Comparison of ENCODE assay signal across 22 mouse cellular contexts in genomic region chr17:73893822-73894221, GRCm38 (mm10). TPM values are rescaled to one million over a fixed set of nuclear protein-coding genes. Genes with fewer than 3 reads are reported as not detected.
DNase-seq lines count a peak whose midpoint lies in the region; ATAC-seq lines count a peak whose summit lies in the region.
"Had no signal": no experiment of that assay in that cellular context is flagged by ENCODE, and none has a peak within 500 bp of the region (broad histone marks: within the 10 kb centered on the region; RNA-seq: fewer than 3 reads in every experiment).

No protein-coding gene starts in this region.

- no peaks in the 10 kb centered on the region for H3K36me3 ChIP-seq in intestine, embryonic 15.5 days
- no peaks in the 10 kb centered on the region for H3K36me3 ChIP-seq in intestine, embryonic 16.5 days (ENCODE audit: control insufficient read depth, insufficient read depth, low read length)
- H3K36me3 ChIP-seq in forebrain, embryonic 10.5 days (replicated peaks), result no peaks in the 10 kb centered on the region
- H3K36me3 ChIP-seq: embryonic facial prominence, embryonic 15.5 days; heart, embryonic 10.5 days; hindbrain, embryonic 15.5 days; limb, embryonic 12.5 days; lung, embryonic 15.5 days; midbrain, embryonic 10.5 days had no signal

- H3K27me3 ChIP-seq in intestine, embryonic 15.5 days (replicated peaks), result no peaks in the 10 kb centered on the region
- no peaks in the 10 kb centered on the region for H3K27me3 ChIP-seq in intestine, embryonic 16.5 days (replicated peaks; ENCODE audit: control insufficient read depth, insufficient read depth, low read length)
- H3K27me3 ChIP-seq in forebrain, embryonic 10.5 days (ENCODE audit: poor library complexity, severe bottlenecking), result no peaks in the 10 kb centered on the region
- H3K27me3 ChIP-seq: embryonic facial prominence, embryonic 15.5 days; hindbrain, embryonic 15.5 days; limb, embryonic 12.5 days; lung, embryonic 15.5 days had no signal

- no peak overlapping the region for H3K9ac ChIP-seq in intestine, embryonic 15.5 days
- H3K9ac ChIP-seq in intestine, embryonic 16.5 days (ENCODE audit: low read depth, low read length), result no peak overlapping the region
- H3K9ac ChIP-seq: embryonic facial prominence, embryonic 15.5 days; forebrain, postnatal 0 days; hindbrain, embryonic 15.5 days; limb, embryonic 12.5 days; liver, embryonic 14.5 days; lung, embryonic 15.5 days had no signal

- WGBS in intestine, embryonic 15.5 days, result 50% methylated on average over 4 of the region's 4 CpGs
- 51% methylated on average over 4 of the region's 4 CpGs for whole genome bisulfite sequencing in intestine, embryonic 16.5 days
- WGBS in forebrain, embryonic 10.5 days, result 94% methylated on average over 4 of the region's 4 CpGs

- peak; percentile 23; the same call in 1 of the 2 replicates for ATAC-seq in intestine, embryonic 15.5 days
- ATAC-seq in intestine, embryonic 16.5 days, result no peak
- ATAC-seq: forebrain, postnatal 0 days had no signal

- H3K9me3 ChIP-seq in intestine, embryonic 15.5 days, result no peaks in the 10 kb centered on the region
- no peaks in the 10 kb centered on the region for H3K9me3 ChIP-seq in intestine, embryonic 16.5 days (ENCODE audit: control insufficient read depth, low read length)
- no peaks in the 10 kb centered on the region for H3K9me3 ChIP-seq in forebrain, embryonic 10.5 days
- H3K9me3 ChIP-seq: embryonic facial prominence, embryonic 15.5 days; heart, embryonic 10.5 days; hindbrain, embryonic 15.5 days; limb, embryonic 12.5 days; lung, embryonic 15.5 days; midbrain, embryonic 10.5 days had no signal

- H3K4me1 ChIP-seq in intestine, embryonic 15.5 days (replicated peaks), result no peaks in the 10 kb centered on the region
- no peaks in the 10 kb centered on the region for H3K4me1 ChIP-seq in intestine, embryonic 16.5 days (ENCODE audit: control insufficient read depth, insufficient read depth, low read length)
- H3K4me1 ChIP-seq in forebrain, embryonic 10.5 days, result no peaks in the 10 kb centered on the region
- H3K4me1 ChIP-seq: embryonic facial prominence, embryonic 15.5 days; heart, embryonic 10.5 days; hindbrain, embryonic 15.5 days; limb, embryonic 12.5 days; lung, embryonic 15.5 days; midbrain, embryonic 10.5 days had no signal

- no peak overlapping the region for H3K27ac ChIP-seq in intestine, embryonic 15.5 days
- no peak overlapping the region for H3K27ac ChIP-seq in intestine, embryonic 16.5 days (ENCODE audit: low read length)
- H3K27ac ChIP-seq in forebrain, embryonic 10.5 days, result no peak overlapping the region
- H3K27ac ChIP-seq: embryonic facial prominence, embryonic 15.5 days; heart, embryonic 10.5 days; hindbrain, embryonic 15.5 days; limb, embryonic 12.5 days; liver, embryonic 14.5 days; lung, embryonic 15.5 days; midbrain, embryonic 10.5 days had no signal

- peak; percentile 34 for DNase-seq in NIH3T3 (ENCODE audit: low read depth)
- DNase-seq in fat pad, adult 2 months (ENCODE audit: extremely low read depth, low read depth, low spot score), result peak; percentile 39
- DNase-seq in yolk sac, embryonic 10.5 days (ENCODE audit: low spot score), result peak; percentile 38
- no peak for DNase-seq in forebrain, embryonic 10.5 days (ENCODE audit: extremely low spot score, low spot score)
- DNase-seq in kidney, postnatal 4 days, result no peak
- DNase-seq: cerebellum, adult 2 months; forebrain, postnatal 0 days; gastrocnemius, postnatal 36 days; heart, postnatal 14 days; kidney, adult 9 months; kidney, postnatal 14 days; layer of hippocampus, postnatal 36 days; lung, postnatal 36 days had no signal

- no peak overlapping the region for H3K4me3 ChIP-seq in intestine, embryonic 15.5 days (replicated peaks)
- no peak overlapping the region for H3K4me3 ChIP-seq in intestine, embryonic 16.5 days (ENCODE audit: low read length)
- no peak overlapping the region for H3K4me3 ChIP-seq in forebrain, embryonic 10.5 days
- H3K4me3 ChIP-seq: embryonic facial prominence, embryonic 15.5 days; heart, embryonic 10.5 days; hindbrain, embryonic 15.5 days; limb, embryonic 12.5 days; lung, embryonic 15.5 days; midbrain, embryonic 10.5 days had no signal

- no peak overlapping the region for H3K4me2 ChIP-seq in intestine, embryonic 15.5 days (replicated peaks)
- H3K4me2 ChIP-seq in intestine, embryonic 16.5 days (ENCODE audit: low read depth, low read length), result no peak overlapping the region
- H3K4me2 ChIP-seq: embryonic facial prominence, embryonic 15.5 days; hindbrain, embryonic 15.5 days; limb, embryonic 12.5 days; lung, embryonic 15.5 days had no signal

RNA-seq across cellular contexts. Expression of gene Xdh, which starts 56.2 kb away (rescaled TPM):
- polyA plus RNA-seq in intestine, embryonic 15.5 days (2015; fragmentation: Nextera tagmentation; extraction: Ambion mirVana), result 1.9 and 2.3 TPM in 2 replicates
- 3.3 and 4.1 TPM in 2 replicates for polyA plus RNA-seq in intestine, embryonic 16.5 days (2015; fragmentation: Nextera tagmentation; extraction: Ambion mirVana)
- polyA plus RNA-seq in forebrain, embryonic 10.5 days (2016; fragmentation: Nextera tagmentation; extraction: Ambion mirVana), result 0.15 and 0.18 TPM in 2 replicates

Comparison
In these comparisons a context has a peak if more than half of its experiments do, and no peak if none do; other contexts are left out.
1. DNase-seq: peak in NIH3T3 (single experiment), fat pad, adult 2 months (single experiment) and yolk sac, embryonic 10.5 days (single experiment); none in forebrain, embryonic 10.5 days (single experiment) and kidney, postnatal 4 days (0 of 2).